Mouse (Mus musculus) frontal cortex, postnatal 36 days (tissue): ENCODE results near the gene Shld1.

Experiments
- DNase-seq, 2 experiments: peaks; one replicate each; pipeline ENCODE4 v3.0.0; 2022; ENCODE audit warnings: low spot score in 2 of 2

Gene Shld1

DNA sequence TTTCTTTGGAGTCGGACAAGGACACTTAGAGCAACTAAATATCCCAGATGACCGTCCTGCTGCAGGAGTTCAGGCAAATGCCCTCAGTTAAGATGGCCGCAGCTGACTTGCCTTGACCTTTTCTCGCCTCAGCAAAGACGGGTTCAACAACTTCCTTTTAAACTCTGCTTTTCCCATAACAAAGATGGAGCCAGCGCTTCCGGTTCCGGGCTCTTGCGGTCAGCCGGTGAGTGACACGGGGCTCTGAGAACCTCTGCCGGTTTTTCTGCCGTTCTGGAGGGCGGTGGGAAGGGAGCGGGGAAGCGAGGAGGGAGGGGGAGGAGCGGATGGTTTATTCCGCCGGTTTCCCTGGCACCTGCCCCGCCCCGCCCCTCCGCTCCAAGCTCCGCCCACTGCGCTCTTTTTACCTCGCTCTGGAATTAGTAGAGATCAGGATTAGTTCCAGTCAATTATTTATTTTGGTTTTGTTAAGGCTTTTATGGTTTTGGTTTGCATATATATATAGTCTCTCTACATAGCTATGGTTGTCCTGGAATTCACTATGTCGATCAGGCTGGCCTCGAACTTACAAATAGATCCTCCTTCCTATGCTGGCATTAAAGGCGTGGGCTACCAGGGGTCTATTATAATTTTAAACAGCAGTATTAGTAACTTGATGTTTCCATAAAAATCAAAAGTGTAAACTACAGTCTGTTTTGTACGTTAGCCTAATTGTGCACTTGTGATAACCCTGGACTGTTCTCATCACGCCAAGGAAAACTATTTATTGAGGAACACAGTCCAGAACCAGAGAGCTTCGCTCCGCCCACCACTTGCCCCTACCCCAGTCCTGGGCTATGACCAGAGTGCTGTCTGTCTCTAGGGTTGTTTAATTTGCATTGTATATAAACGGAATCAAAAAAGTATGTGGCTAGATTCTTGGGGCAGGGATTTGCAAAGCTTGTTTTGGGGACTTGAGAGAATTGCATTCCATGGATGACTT lies at the start of gene Shld1:
Gene Shld1 (plus strand): TSS at position 176 of the 982 bp plus-strand sequence.
- peak; percentile 84 to 93 for DNase-seq

DNA sequence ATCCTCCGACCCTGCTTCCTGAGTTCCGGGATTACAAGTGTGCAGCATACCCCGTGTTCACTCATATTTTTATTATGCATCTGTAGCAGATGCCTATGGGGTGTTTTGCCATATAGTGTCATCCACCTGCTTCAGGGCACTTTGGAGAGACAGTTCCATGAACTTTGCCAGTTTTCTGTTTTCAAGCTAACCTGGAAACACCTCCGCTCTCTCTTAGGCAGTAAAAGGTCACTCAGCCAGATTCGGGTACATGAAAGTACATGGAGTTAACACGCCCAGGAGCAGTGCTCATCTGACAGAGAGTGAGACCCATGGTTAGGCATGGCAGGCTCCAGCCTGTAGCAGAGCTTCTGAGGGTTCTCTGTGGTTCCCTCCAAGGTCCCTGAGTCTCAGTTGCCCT lies 48.4 kb upstream of the Shld1 start:
- DNase-seq: no peak

DNA sequence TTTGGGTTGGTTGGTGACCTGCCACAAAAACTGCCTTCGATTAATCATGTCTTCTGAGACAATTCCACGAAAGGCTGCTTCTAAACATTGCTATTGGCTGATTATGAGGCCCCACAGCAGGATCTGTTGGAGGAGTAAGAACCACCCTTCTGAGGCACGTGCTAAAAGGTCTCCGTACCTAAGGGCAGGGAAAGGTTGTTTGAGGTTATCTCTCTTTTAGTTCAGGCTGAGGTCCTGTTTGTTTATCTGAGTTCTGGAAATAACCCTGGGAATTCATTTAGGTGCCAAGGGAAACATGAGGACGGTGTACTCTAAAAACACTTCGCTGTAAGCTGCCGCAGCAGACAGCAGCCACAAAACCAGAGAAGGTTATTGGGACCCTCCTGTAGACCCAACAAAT lies 47.4 kb upstream of the Shld1 start:
- DNase-seq: no peak

DNA sequence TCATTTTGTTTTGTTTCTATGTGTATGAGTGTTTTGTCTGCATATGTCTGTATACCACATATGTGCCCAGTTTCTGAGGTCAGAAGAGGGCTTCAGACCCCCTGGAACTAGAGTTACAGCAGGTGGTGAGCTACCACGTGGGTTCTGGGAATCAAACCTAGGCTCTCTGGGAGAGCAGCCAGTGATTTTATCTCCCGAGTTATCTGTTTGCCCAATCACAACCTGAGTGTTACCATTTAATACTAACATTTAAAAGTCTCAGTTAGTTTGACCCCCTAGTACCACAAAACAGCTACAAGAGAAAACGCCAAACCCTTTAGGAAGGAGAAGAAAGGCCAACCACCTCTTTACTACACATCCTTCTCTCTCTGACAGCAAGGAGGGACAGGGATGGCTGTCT lies 45.5 kb upstream of the Shld1 start:
- DNase-seq: no peak

DNA sequence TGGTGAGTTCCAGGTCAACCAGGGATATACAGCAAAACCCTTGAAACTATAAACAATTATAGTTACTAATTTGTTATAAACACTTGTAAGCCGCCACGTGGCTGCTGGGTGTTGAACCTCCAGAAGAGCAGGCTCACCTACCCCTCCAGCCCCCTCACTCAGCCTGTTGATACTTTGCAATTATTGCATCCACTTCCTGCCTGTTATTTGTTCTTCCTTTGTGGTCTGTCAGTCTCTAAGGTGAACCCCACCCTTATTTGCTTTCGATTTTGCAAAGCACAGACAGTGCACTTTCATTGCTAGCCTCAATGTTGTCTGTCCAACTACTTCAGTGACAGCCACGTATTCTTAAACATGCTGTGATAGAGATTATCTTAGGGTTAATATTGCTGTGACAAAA lies 43.6 kb upstream of the Shld1 start:
- no peak for DNase-seq

DNA sequence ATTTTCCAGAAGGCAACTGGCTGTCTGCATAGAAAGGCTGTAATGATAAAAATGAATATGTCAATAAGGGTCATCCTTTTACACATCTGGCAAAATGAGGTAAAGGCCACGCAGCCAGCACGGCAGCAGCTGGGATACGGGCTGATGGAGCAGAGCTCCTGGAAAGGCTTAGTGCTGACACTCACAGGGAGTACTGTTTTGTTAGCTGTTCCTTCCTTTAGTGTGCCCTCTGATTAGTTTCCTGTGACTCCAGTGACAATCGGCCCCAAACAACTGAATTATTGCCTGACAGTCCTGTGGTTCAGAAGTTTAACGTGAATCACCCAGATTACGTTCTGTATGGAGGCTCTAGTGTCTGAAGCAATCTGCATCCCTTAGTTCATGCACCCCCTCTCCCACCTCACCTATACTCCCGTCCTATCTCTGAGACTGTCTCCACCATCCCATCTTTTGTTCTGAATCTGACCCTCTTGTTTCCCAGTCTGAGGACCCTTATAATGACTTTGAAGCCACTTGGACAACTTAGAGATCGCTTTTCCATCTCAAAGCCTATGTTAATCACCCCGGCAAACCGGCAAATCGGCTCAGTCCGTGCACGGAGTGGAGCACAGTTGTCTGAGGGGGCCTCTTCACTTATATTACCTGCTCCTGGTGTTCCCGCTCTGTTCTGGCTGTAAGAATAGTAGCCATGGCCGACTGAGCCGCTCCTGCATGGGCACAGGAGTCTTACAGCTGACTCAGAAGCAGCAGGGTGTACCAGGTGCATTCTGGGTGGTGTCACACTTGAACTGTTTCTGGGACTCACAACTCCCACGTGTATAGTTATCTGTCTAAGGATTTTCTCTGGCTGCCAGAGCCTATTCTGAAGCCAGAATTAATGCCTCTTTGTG lies 39.6 kb upstream of the Shld1 start:
- DNase-seq: no peak

DNA sequence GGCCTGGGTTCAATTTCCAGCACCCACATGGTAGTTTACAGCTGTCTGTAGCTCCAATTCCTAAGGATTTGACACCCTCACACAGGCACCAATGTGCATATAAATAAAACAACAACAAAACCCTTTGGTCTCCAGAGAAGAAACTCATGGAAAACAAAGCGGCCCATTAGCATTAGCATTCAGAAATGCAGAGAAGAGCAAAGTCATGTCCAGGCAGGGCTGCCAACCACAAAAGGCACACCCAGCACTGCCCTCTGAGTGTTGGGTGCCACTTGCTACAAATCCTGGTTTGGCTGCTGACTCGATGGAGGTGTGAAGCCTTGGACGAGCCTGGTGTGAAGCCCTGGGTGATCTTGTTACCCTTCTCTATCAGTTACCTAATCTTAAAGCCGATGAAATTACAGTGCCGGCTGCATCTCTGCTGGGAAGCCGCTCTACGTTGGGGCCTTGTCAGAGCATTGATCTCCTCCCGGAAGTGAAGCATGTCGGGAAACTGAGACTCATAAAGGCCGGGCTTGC lies 37.3 kb upstream of the Shld1 start:
- no peak for DNase-seq

DNA sequence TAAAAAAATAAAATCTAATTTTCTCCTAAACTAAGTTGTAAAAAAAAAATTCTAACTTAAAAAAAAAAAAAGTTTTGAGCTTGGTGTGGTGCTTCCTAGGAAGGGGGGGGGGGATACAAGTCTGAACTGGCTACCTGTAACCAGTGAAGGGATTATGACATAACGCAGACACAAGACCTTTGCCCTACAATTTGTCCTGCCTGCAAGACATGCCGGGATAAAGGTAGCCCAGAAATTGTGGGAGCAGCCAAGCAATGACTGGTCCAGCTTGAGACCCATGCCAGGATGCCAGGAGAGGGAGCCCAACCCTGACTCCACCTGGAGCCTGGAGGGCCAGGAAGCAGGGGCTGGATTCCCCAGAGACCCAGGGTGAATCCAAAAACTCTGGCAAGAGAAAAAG lies 36.2 kb upstream of the Shld1 start:
- DNase-seq: no peak

DNA sequence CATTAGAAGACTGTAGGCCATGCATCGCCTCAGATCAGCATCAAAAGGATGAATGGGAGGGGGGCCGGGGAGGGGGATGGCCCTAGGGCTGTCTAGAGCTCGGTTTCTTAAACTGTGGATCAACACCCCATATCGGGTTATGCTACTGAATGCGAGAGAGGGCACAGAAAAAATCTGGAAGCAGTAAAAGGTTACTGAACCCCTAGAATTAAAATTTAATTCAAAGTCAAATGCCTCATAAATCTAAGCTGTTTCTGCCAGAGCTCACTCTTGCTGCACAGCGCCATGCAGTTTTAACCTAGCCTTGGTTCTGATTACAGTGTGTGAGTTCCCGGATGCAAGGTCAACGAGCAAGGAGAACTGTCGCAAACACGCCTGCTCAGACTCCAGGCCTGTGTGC lies 34.3 kb upstream of the Shld1 start:
- no peak for DNase-seq

DNA sequence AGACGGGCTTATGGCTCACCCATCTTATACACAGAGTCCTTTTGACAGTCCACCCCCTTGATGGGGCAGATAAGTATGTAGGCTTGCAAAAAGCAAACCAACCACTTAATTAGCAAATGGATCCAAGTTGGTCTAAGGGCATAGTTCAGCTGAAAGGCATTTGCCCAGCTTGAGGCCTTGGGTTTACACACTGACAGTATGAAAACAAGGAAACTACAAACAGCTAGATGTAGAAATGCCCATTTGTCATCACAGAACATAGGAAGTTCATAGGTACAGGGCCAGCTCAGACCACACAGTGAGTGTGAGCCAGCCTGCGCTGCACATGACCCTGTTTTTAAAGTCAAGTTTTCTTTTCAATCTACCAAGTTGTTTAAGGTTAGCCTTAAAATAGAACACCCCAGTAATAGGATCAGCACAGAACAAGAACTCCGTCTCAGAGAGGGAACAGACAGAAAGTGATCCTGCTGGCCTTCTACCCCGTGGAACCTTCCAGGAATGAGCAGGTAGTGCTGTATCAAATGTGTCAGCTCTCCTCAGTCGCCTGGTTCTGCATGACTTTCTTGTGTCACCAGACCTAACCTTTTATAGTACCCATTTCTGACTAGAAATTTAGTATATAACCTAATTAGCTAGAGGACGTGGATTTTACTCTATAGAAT lies 31.8 kb upstream of the Shld1 start:
- DNase-seq: no peak

DNA sequence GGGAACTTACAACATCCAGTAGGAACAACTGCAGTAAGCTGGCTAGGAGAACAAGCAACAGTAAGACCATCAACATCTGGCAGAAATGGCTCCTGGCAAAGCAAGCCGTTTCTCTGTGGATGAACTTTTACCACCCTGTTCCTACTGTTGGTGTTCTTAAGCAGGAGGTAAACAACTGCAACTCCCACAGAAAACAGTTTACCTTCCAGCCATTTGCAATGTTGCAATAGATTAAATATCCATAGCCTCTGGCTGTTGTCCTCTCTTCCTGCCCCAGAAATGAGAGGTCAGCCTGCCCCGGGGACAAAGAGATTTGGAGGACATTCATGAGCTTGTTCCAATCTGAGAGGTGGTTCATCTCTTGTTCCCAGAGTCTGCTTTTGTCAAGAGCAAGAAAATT lies 29.5 kb upstream of the Shld1 start:
- DNase-seq: no peak

DNA sequence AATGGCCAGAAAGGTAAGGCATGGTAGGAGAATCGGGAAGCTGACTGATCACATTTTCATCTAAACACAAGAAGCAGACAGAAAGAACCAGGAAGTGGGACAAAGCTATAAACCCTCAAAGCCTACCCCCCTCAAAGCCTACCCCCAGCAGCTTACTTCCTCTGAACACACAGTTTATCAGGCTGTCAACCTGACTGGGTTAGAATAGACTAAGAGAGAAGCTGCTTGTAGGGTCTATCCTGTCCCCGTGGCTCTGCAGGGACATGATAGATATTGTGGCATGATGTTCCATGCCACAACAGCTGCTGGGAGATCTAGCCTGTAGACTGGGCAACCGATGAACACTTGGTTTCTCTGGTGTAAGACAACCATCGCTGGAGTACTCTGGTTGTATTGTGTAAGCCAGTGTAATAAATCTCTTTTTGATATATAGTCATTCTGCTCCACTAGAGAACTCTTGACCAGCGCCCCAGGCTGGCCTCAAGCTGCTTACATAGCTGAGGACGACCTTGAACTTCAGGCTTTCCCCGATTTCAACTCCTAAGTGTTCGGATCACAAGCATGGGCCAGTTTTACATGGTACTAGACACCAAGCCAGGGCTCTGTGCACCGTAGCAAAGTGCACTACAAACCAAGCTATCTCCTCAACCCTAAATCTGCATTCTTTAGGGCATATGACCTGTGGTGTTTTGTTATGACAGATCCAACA lies 28.2 kb upstream of the Shld1 start:
- no peak for DNase-seq

DNA sequence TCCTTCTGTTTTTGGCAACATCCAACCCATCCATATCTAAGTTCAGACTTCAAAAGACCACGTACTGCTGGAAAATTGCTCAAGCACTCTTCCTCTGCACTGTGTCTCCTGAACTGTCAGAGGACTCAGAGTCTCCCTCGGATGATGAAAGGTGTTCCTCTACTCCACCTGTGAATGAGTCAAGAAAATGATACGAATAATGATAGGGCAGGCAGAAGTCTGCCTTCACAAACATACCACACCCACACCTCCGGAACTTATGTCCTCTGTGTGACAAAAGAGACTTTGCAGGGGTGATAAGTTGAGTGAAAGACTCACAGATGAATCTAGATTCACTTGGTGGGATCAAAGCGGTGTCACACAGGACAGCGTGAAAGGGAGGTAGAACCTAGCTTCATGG lies 17.6 kb upstream of the Shld1 start:
- DNase-seq: no peak

DNA sequence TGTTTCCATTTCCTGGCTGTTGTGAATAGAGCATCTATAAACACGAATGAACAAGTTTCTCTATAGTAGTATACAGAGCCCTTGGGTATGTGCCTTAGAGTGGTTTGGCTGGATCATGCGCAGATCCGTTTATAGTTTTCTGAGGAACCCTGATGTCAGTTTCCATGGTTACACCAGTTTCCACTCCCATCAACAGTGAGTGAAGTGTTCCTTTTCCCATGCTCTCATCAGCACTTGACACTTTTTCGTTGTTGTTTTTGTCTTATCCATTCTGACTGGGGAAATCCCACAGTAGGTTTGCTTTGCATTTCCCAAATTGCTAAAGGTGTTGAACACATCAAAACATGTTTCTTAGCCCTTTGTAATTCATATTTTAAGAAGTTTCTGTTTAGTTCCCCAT lies 16.4 kb upstream of the Shld1 start:
- DNase-seq: no peak

DNA sequence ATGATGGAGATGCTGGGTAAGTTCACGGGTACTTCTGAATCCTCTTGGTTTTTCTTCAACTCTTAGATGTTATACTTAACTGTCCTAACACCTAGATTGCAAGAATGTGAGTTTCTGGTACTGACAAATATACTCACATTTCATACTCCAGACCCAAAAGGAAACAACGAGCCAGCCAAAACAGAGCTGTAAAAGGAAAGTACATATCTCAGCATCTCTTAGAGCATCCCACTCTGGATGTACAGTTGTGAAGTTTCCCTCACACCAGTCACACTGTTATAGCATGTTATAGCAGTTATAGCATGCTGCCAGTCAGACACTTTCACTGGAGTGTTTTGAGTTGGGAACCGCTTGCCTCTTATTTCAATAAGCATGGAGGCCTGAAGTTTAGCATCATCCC lies 14.6 kb upstream of the Shld1 start:
- peak in 1 of 2 experiments; percentile 17 for DNase-seq

DNA sequence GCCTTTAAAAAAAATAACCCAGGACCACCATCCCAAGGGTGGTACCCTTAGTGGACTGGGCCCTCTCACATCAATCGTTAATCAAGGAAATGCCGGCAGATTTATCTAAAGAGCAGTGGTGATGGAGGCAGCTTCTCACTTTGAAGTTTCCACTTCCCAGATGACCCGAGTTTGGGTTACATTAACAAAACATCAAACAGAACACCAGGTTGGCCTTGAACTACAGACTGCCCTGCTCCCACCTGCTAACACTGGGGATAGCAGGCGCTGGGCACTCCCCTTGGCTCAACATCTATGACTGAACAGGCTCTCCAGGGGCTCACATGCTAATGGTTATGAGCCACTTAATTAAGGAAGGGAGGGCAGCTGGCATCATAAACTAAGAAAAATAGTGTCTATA lies 10.6 kb upstream of the Shld1 start:
- no peak for DNase-seq

DNA sequence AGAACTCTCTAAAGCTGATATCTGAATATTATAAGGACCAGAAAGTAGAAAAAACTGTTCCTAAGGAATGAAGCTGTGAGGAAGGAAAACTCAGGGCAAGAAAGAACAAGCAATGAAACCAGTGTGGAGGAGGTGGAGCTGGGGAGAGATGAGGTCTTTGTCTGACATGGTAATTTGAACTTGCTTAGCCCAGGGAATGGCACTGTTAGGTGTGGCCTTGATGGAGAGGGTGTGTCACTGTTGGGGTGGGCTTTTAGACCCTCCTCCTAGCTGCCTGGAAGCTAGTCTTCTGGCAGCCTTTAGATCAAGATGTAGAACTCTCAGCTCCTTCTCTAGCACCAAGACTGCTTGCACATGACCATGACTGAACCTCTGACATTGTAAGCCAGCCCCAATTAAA lies 1.7 kb upstream of the Shld1 start:
- DNase-seq: no peak

DNA sequence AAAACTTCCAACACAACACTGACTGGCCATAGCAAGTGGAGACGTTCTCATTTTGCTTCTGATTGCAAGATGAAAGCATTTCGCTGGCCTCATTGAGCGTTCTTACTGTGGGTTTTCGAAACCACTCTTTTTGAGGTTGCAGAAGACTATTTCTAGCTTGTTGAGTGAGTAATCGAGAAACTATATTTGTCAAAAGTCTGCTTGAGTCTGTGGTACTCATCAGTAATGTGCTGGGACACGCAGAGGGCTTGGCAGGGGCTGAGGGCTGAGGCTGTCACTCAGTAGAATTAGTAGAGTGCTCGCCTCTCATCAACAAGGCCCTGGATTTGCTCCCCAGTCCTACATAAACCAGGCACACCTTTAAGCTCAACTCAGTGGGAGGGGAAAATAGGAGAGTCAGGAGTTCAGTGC lies 1.9 kb downstream of the Shld1 start:
- peak; percentile 38 to 49 for DNase-seq

DNA sequence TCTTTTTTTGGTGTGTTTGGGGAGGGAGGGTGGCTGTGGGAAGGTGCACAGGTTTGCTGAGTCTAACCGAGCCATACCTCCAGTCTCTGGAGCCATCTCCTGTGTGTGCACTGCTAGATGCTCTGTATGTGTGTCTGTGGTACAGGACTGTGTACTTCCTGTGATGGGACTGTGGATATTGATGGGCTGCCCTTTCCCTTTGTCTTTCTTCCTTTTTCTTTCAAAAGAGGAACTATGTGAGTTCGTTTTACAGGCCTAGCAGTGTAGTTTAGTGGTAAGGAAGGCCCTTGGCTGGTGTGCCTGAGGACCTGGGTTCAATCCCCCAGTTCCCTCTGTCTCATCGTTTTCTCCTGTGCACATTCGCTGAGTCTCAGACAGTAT lies 2.4 kb downstream of the Shld1 start:
- no peak for DNase-seq

DNA sequence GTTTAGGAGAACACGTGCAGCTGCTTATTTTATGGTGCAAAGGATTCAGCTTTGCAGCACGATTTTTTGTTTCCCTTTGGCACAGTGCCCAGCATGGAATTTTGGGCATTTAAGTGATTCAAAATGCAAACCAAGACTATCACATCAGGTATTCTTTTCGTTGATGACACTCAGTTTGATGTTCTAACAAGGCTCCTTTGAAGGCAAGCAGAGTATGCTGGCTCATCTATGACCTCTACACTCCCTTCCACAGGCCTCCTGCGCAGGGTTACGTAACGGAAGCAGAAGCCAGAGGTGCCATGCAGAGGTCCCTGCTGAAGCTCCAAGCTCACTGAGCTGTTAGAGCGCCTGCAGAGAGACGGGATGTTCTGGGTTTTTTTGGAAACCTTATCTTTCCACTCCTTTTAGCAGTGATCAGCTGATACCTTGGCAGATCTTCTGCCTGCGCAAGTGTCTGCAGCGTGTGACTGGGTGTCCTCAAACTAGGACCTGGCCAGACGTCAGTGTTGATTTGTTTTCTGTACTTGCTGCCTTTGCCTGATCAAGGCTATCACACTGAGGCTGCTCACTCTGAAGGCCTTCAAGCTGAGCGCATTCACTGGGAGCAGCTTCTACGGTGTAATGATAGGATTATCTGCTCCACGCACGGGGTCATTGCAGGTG lies 3.0 kb downstream of the Shld1 start:
- DNase-seq: peak; percentile 54 to 69

DNA sequence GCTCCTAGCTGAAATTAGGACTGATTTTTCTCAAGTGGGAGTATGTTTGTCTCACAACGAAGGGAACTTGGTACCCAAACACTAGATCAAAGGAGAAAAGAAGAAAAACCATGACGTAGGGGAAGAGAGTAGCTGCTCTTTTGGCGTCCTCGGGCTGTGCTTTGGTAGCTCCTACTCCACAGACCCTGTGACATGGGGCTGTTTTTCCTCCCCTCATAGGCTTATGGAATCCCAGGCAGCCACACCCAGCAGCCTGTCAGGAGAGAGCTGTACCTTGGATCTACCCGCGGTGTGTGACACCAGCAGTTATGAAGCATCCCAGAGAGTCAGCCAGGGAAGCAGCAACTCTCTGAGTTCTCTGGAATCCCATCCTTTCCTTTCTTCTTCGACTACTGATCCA lies 5.0 kb downstream of the Shld1 start:
- no peak for DNase-seq
